Mouse (Mus musculus): ENCODE measurements around the gene Traf1. TPM values are rescaled to one million over a fixed set of nuclear protein-coding genes. Genes with fewer than 3 reads are reported as not detected.

Gene Traf1
- polyA plus RNA-seq, 1 experiment from 2014 or later, result 0.67 TPM

- Histone ChIP-seq H3K27me3 (ENCODE audit: insufficient read depth, poor library complexity, severe bottlenecking) (peaks cover 62% of the 10 kb centered on the region), H3K4me3 (0 out of 2 replicates have a peak overlapping the region, but pooled peaks have one; percentile 76)
- 39% methylated on average over 2 of the region's 2 CpGs for WGBS
These were observed 46.5 kb downstream of the Traf1 start for GRCm38 (mm10) chr2:34915103-34915502.

GRCm38 (mm10) chr2:34914823-34915082 is 46.8 kb downstream of the Traf1 start:
- 12% methylated on average over 2 of the region's 2 CpGs for WGBS
- no peak overlapping the region; the same call in 1 of the 2 replicates for H3K27ac ChIP-seq
- no peaks in the 10 kb centered on the region for H3K36me3 ChIP-seq
- H3K27me3 ChIP-seq (ENCODE audit: insufficient read depth, poor library complexity, severe bottlenecking), result peaks cover 62% of the 10 kb centered on the region
- H3K4me3 ChIP-seq, result peak overlapping the region; percentile 76; the same call in 1 of the 2 replicates
- H3K9me3 ChIP-seq, result no peaks in the 10 kb centered on the region
- DNase-seq (ENCODE audit: low spot score), result no peak
- peaks cover 28% of the 10 kb centered on the region for H3K4me1 ChIP-seq (replicated peaks)

More at GRCm38 (mm10) chr2:34915103-34915502, 46.5 kb downstream of the Traf1 start:
- Histone ChIP-seq H3K9me3 (no peaks in the 10 kb centered on the region), H3K36me3 (no peaks in the 10 kb centered on the region), H3K27ac (no peak overlapping the region; the same call in 1 of the 2 replicates), H3K4me1 (replicated peaks) (peaks cover 28% of the 10 kb centered on the region)
- no peak for DNase-seq (ENCODE audit: low spot score)

GRCm38 (mm10) chr2:34914069-34914822 is 47.3 kb downstream of the Traf1 start:
- H3K4me1 ChIP-seq (replicated peaks), result peaks cover 28% of the 10 kb centered on the region
- H3K9me3 ChIP-seq, result no peaks in the 10 kb centered on the region
- DNase-seq (ENCODE audit: low spot score), result peak; percentile 54
- no peaks in the 10 kb centered on the region for H3K36me3 ChIP-seq
- peak overlapping the region; percentile 82 for H3K27ac ChIP-seq
- H3K27me3 ChIP-seq (ENCODE audit: insufficient read depth, poor library complexity, severe bottlenecking), result peaks cover 62% of the 10 kb centered on the region
- peak overlapping the region; percentile 76 for H3K4me3 ChIP-seq
- WGBS, result 4% methylated on average over 46 of the region's 50 CpGs

GRCm38 (mm10) chr2:34913218-34914068 is 48.1 kb downstream of the Traf1 start, which contains the start of gene Phf19:
Gene Phf19, minus strand, starts transcription at chr2:34914026.
- Histone ChIP-seq H3K9me3 (no peaks in the 10 kb centered on the region), H3K4me1 (replicated peaks) (peaks cover 28% of the 10 kb centered on the region), H3K36me3 (no peaks in the 10 kb centered on the region), H3K27me3 (ENCODE audit: insufficient read depth, poor library complexity, severe bottlenecking) (peaks cover 62% of the 10 kb centered on the region), H3K4me3 (peak within 1 kb of the TSS; percentile 76), H3K27ac (peak within 1 kb of the TSS; percentile 82)
- peak; percentile 56 for DNase-seq (ENCODE audit: low spot score)
- under 1% methylated on average over 64 of the region's 64 CpGs for WGBS

- DNase-seq (ENCODE audit: low spot score), result no peak
- Histone ChIP-seq H3K4me3 (peak overlapping the region; percentile 76), H3K27ac (no peak overlapping the region), H3K36me3 (no peaks in the 10 kb centered on the region), H3K27me3 (ENCODE audit: insufficient read depth, poor library complexity, severe bottlenecking) (peaks cover 66% of the 10 kb centered on the region), H3K9me3 (no peaks in the 10 kb centered on the region), H3K4me1 (replicated peaks) (peaks cover 28% of the 10 kb centered on the region)
- WGBS, result 37% methylated on average over 7 of the region's 7 CpGs
These were observed 49.0 kb downstream of the Traf1 start for GRCm38 (mm10) chr2:34912613-34913012.

- Histone ChIP-seq H3K4me3 (no peak overlapping the region), H3K4me1 (replicated peaks) (peaks cover 34% of the 10 kb centered on the region), H3K36me3 (no peaks in the 10 kb centered on the region), H3K27me3 (ENCODE audit: insufficient read depth, poor library complexity, severe bottlenecking) (peaks cover 66% of the 10 kb centered on the region), H3K9me3 (no peaks in the 10 kb centered on the region), H3K27ac (no peak overlapping the region)
- WGBS, result 87% methylated on average over 5 of the region's 5 CpGs
- no peak for DNase-seq (ENCODE audit: low spot score)
These were observed 49.7 kb downstream of the Traf1 start for GRCm38 (mm10) chr2:34911871-34912270.

- H3K27ac ChIP-seq, result no peak overlapping the region
- peaks cover 64% of the 10 kb centered on the region for H3K27me3 ChIP-seq (ENCODE audit: insufficient read depth, poor library complexity, severe bottlenecking)
- H3K36me3 ChIP-seq, result no peaks in the 10 kb centered on the region
- H3K4me3 ChIP-seq, result no peak overlapping the region
- peaks cover 43% of the 10 kb centered on the region for H3K4me1 ChIP-seq (replicated peaks)
- WGBS, result 90% methylated on average over 4 of the region's 4 CpGs
- no peaks in the 10 kb centered on the region for H3K9me3 ChIP-seq
- no peak for DNase-seq (ENCODE audit: low spot score)
These were observed 51.9 kb downstream of the Traf1 start for GRCm38 (mm10) chr2:34909719-34910118.

GRCm38 (mm10) chr2:34906861-34907604 is 54.5 kb downstream of the Traf1 start:
- H3K4me1 ChIP-seq (replicated peaks), result peaks cover 33% of the 10 kb centered on the region
- WGBS, result 45% methylated on average over 12 of the region's 12 CpGs
- no peak for DNase-seq (ENCODE audit: low spot score)
- no peak overlapping the region for H3K4me3 ChIP-seq
- no peaks in the 10 kb centered on the region for H3K9me3 ChIP-seq
- H3K36me3 ChIP-seq, result no peaks in the 10 kb centered on the region
- H3K27me3 ChIP-seq (ENCODE audit: insufficient read depth, poor library complexity, severe bottlenecking), result peaks cover 37% of the 10 kb centered on the region
- no peak overlapping the region for H3K27ac ChIP-seq

- no peak overlapping the region for H3K4me3 ChIP-seq
- H3K9me3 ChIP-seq, result no peaks in the 10 kb centered on the region
- H3K27me3 ChIP-seq (ENCODE audit: insufficient read depth, poor library complexity, severe bottlenecking), result peaks cover 31% of the 10 kb centered on the region
- 65% methylated on average over 6 of the region's 6 CpGs for whole genome bisulfite sequencing
- peaks cover 33% of the 10 kb centered on the region for H3K4me1 ChIP-seq (replicated peaks)
- DNase-seq (ENCODE audit: low spot score), result no peak
- no peak overlapping the region for H3K27ac ChIP-seq
- H3K36me3 ChIP-seq, result 0 out of 2 replicates have a peak, but pooled peaks cover 3% of the 10 kb centered on the region
These were observed 55.1 kb downstream of the Traf1 start for GRCm38 (mm10) chr2:34906426-34906825.

- H3K4me1 ChIP-seq (replicated peaks), result peaks cover 41% of the 10 kb centered on the region
- peaks cover 17% of the 10 kb centered on the region for H3K27me3 ChIP-seq (ENCODE audit: insufficient read depth, poor library complexity, severe bottlenecking)
- H3K4me3 ChIP-seq, result peak overlapping the region; percentile 43
- no peaks in the 10 kb centered on the region for H3K9me3 ChIP-seq
- WGBS, result under 1% methylated on average over 34 of the region's 34 CpGs
- H3K27ac ChIP-seq, result peak overlapping the region; percentile 41; the same call in 1 of the 2 replicates
- 0 out of 2 replicates have a peak, but pooled peaks cover 3% of the 10 kb centered on the region for H3K36me3 ChIP-seq
- DNase-seq (ENCODE audit: low spot score), result peak; percentile 99
These were observed 56.6 kb downstream of the Traf1 start for GRCm38 (mm10) chr2:34904849-34905542.

GRCm38 (mm10) chr2:34903652-34904405 is 57.7 kb downstream of the Traf1 start:
- 78% methylated on average over 4 of the region's 4 CpGs for WGBS
- Histone ChIP-seq H3K27ac (0 out of 2 replicates have a peak overlapping the region, but pooled peaks have one; percentile 41), H3K36me3 (0 out of 2 replicates have a peak, but pooled peaks cover 3% of the 10 kb centered on the region), H3K27me3 (ENCODE audit: insufficient read depth, poor library complexity, severe bottlenecking) (peaks cover 17% of the 10 kb centered on the region), H3K9me3 (no peaks in the 10 kb centered on the region), H3K4me1 (replicated peaks) (peaks cover 41% of the 10 kb centered on the region), H3K4me3 (peak overlapping the region; percentile 43)
- DNase-seq (ENCODE audit: low spot score), result no peak
